Mouse (Mus musculus): ENCODE measurements around the gene Faf1.

DNA sequence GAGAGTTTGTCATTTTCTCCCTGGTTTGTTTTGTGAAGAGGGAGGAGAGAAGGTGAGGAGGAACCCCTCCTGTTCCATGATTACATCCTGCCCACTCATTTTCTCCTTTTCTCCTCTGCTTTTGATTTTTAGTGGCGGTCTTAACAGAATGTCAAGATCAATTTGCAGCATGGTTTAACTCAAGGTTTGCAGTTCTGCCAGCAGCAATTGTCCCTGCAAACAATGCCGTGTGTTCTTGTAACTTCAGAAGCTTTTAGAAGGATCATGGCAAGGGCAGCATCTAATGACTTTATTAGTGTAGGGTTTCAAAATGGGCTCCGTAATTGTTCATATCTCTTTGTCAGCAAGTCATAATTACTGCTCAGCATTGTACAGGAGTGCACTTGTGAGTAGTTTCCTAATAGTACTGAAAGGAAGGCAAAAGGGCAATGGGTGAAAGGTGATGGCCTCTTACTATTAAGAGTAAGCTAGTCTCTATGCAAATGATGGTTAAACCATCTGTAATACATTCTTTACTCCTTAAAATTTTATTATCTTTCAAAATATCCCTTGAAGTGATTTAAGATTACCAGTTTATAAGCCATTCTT is 192.6 kb downstream of the Faf1 start:
- TF ChIP-seq EP300 (IDR thresholded peaks at IDR 0.05) (no peak), CTCF (IDR thresholded peaks at IDR 0.05) (no peak)

All from lung, postnatal 0 days (tissue).